9 mouse cellular contexts compared by ENCODE assay signal in genomic region chr6:67268983-67269382, GRCm38 (mm10). TPM values are rescaled to one million over a fixed set of nuclear protein-coding genes. Genes with fewer than 3 reads are reported as not detected.
DNase-seq lines count a peak whose midpoint lies in the region; ATAC-seq and TF ChIP-seq lines count a peak whose summit lies in the region.
"Had no signal": no experiment of that assay in that cellular context is flagged by ENCODE, and none has a peak within 500 bp of the region (broad histone marks: within the 10 kb centered on the region; RNA-seq: fewer than 3 reads in every experiment).

No protein-coding gene starts in this region.

- no peak overlapping the region for H3K27ac ChIP-seq in kidney, postnatal 0 days
- H3K27ac ChIP-seq in embryonic facial prominence, embryonic 12.5 days: no peak overlapping the region
- H3K27ac ChIP-seq in intestine, embryonic 14.5 days (ENCODE audit: low read depth): no peak overlapping the region
- no peak overlapping the region for H3K27ac ChIP-seq in midbrain, embryonic 16.5 days (ENCODE audit: low read length)

- peak overlapping the region; percentile 72 for H3K4me2 ChIP-seq in kidney, postnatal 0 days (ENCODE audit: low read length)
- peak overlapping the region; percentile 75 for H3K4me2 ChIP-seq in embryonic facial prominence, embryonic 12.5 days (replicated peaks)
- H3K4me2 ChIP-seq in intestine, embryonic 14.5 days (ENCODE audit: low read length): peak overlapping the region; percentile 92
- H3K4me2 ChIP-seq in midbrain, embryonic 16.5 days (ENCODE audit: low read length): peak overlapping the region; percentile 90

- H3K4me3 ChIP-seq in kidney, postnatal 0 days (replicated peaks; ENCODE audit: low read depth, low read length): peak overlapping the region; percentile 91
- peak overlapping the region; percentile 31 for H3K4me3 ChIP-seq in embryonic facial prominence, embryonic 12.5 days
- peak overlapping the region; percentile 85 for H3K4me3 ChIP-seq in intestine, embryonic 14.5 days (ENCODE audit: low read depth, low read length)
- H3K4me3 ChIP-seq in midbrain, embryonic 16.5 days (ENCODE audit: low read depth, low read length): peak overlapping the region; percentile 20

- WGBS in kidney, postnatal 0 days: 0% methylated on average over 1 of the region's 1 CpGs
- WGBS in embryonic facial prominence, embryonic 12.5 days: 12% methylated on average over 1 of the region's 1 CpGs
- WGBS in intestine, embryonic 14.5 days: 7% methylated on average over 1 of the region's 1 CpGs
- 14% methylated on average over 1 of the region's 1 CpGs for WGBS in midbrain, embryonic 16.5 days

- no peak for TF ChIP-seq CTCF in kidney, postnatal 0 days (IDR thresholded peaks at IDR 0.05; ENCODE audit: low read depth)

- DNase-seq in kidney, postnatal 0 days (ENCODE audit: low spot score): no peak
- DNase-seq in kidney, adult 18-20 months: no peak
- no peak for DNase-seq in intestine, embryonic 14.5 days (ENCODE audit: low spot score)
- no peak for DNase-seq in layer of hippocampus, adult 9-10 months (ENCODE audit: low spot score)
- no peak for DNase-seq in left cerebral cortex, adult 8-10 months (ENCODE audit: low spot score in 2 of 2)
- DNase-seq in layer of hippocampus, postnatal 36 days: no peak
- DNase-seq: lung, postnatal 36 days had no signal

- H3K9ac ChIP-seq in kidney, postnatal 0 days (ENCODE audit: low read depth, low read length): no peak overlapping the region
- 0 out of 2 replicates have a peak overlapping the region, but pooled peaks have one; percentile 27 for H3K9ac ChIP-seq in embryonic facial prominence, embryonic 12.5 days
- peak overlapping the region; percentile 100 for H3K9ac ChIP-seq in intestine, embryonic 14.5 days (ENCODE audit: low read length)
- H3K9ac ChIP-seq in midbrain, embryonic 16.5 days (ENCODE audit: low read depth, low read length): no peak overlapping the region

- H3K9me3 ChIP-seq in kidney, postnatal 0 days (replicated peaks; ENCODE audit: low read length): no peaks in the 10 kb centered on the region
- no peaks in the 10 kb centered on the region for H3K9me3 ChIP-seq in embryonic facial prominence, embryonic 12.5 days
- no peaks in the 10 kb centered on the region for H3K9me3 ChIP-seq in intestine, embryonic 14.5 days (ENCODE audit: control insufficient read depth, low read length)
- H3K9me3 ChIP-seq in midbrain, embryonic 16.5 days (replicated peaks; ENCODE audit: control insufficient read depth, low read length, poor library complexity, severe bottlenecking): no peaks in the 10 kb centered on the region

- peaks cover 6% of the 10 kb centered on the region; the same call in 1 of the 2 replicates for H3K36me3 ChIP-seq in kidney, postnatal 0 days (ENCODE audit: insufficient read depth, low read length)
- H3K36me3 ChIP-seq in embryonic facial prominence, embryonic 12.5 days: peaks cover 16% of the 10 kb centered on the region
- H3K36me3 ChIP-seq in intestine, embryonic 14.5 days (ENCODE audit: control insufficient read depth, insufficient read depth, low read length): peaks cover 26% of the 10 kb centered on the region
- peaks cover 5% of the 10 kb centered on the region; the same call in 1 of the 2 replicates for H3K36me3 ChIP-seq in midbrain, embryonic 16.5 days (ENCODE audit: control insufficient read depth, insufficient read depth, low read length)

- ATAC-seq in kidney, postnatal 0 days (replicated peaks; ENCODE audit: low FRiP score, low read depth): no peak
- no peak for ATAC-seq in embryonic facial prominence, embryonic 12.5 days (ENCODE audit: insufficient number of reproducible peaks, insufficient read depth, low FRiP score, low TSS enrichment)
- no peak for ATAC-seq in intestine, embryonic 14.5 days (replicated peaks; ENCODE audit: low FRiP score, low TSS enrichment, low read depth)
- ATAC-seq in midbrain, embryonic 16.5 days: no peak

- H3K27me3 ChIP-seq in kidney, postnatal 0 days (ENCODE audit: insufficient read depth, low read length): no peaks in the 10 kb centered on the region
- H3K27me3 ChIP-seq in embryonic facial prominence, embryonic 12.5 days: no peaks in the 10 kb centered on the region
- no peaks in the 10 kb centered on the region for H3K27me3 ChIP-seq in intestine, embryonic 14.5 days (replicated peaks; ENCODE audit: control insufficient read depth, insufficient read depth, low read length)
- H3K27me3 ChIP-seq in midbrain, embryonic 16.5 days (ENCODE audit: control insufficient read depth, insufficient read depth, low read depth, low read length): no peaks in the 10 kb centered on the region

- peaks cover 3% of the 10 kb centered on the region; the same call in 1 of the 2 replicates for H3K4me1 ChIP-seq in kidney, postnatal 0 days (replicated peaks; ENCODE audit: insufficient read depth, low read length)
- H3K4me1 ChIP-seq in embryonic facial prominence, embryonic 12.5 days: peaks cover 2% of the 10 kb centered on the region
- H3K4me1 ChIP-seq in intestine, embryonic 14.5 days (replicated peaks; ENCODE audit: control insufficient read depth, insufficient read depth, low read length): peaks cover 4% of the 10 kb centered on the region; the same call in 1 of the 2 replicates
- peaks cover 14% of the 10 kb centered on the region for H3K4me1 ChIP-seq in midbrain, embryonic 16.5 days (ENCODE audit: control insufficient read depth, insufficient read depth, low read length)

RNA-seq across cellular contexts. Expression of gene Serbp1, which starts 31.0 kb away (rescaled TPM):
- 356 and 371 TPM in 2 replicates for polyA plus RNA-seq in kidney, postnatal 0 days (2015; fragmentation: Nextera tagmentation; extraction: Ambion mirVana)
- polyA plus RNA-seq in embryonic facial prominence, embryonic 12.5 days (2016; fragmentation: Nextera tagmentation; extraction: Ambion mirVana): 454 and 487 TPM in 2 replicates
- polyA plus RNA-seq in intestine, embryonic 14.5 days (2014; fragmentation: Nextera tagmentation; extraction: Ambion mirVana): 459 and 472 TPM in 2 replicates
- 270 and 283 TPM in 2 replicates for polyA plus RNA-seq in midbrain, embryonic 16.5 days (2015; fragmentation: Nextera tagmentation; extraction: Ambion mirVana)
- 100 to 1,000 TPM; 151 to 223 (median 185) TPM for total RNA-seq in left cerebral cortex, adult 8-10 months (2022)
- 100 to 1,000 TPM; 220 to 226 TPM for total RNA-seq in layer of hippocampus, postnatal 36 days (2021)

Comparison
In these comparisons a context has a peak if more than half of its experiments do, and no peak if none do; other contexts are left out.
1. H3K4me3 ChIP-seq: peak in every context shown above with its lines; median percentile 91 in kidney, postnatal 0 days; 85 in intestine, embryonic 14.5 days; 31 in embryonic facial prominence, embryonic 12.5 days; 20 in midbrain, embryonic 16.5 days.
2. H3K9ac ChIP-seq: peak in embryonic facial prominence, embryonic 12.5 days (single experiment) and intestine, embryonic 14.5 days (single experiment); none in kidney, postnatal 0 days (single experiment) and midbrain, embryonic 16.5 days (single experiment).
3. Peak in every context shown above with its lines, with median percentiles within 50 percentile points of each other: H3K4me2 ChIP-seq.